ENCODE assay signal across 8 mouse cellular contexts in the genomic region with DNA sequence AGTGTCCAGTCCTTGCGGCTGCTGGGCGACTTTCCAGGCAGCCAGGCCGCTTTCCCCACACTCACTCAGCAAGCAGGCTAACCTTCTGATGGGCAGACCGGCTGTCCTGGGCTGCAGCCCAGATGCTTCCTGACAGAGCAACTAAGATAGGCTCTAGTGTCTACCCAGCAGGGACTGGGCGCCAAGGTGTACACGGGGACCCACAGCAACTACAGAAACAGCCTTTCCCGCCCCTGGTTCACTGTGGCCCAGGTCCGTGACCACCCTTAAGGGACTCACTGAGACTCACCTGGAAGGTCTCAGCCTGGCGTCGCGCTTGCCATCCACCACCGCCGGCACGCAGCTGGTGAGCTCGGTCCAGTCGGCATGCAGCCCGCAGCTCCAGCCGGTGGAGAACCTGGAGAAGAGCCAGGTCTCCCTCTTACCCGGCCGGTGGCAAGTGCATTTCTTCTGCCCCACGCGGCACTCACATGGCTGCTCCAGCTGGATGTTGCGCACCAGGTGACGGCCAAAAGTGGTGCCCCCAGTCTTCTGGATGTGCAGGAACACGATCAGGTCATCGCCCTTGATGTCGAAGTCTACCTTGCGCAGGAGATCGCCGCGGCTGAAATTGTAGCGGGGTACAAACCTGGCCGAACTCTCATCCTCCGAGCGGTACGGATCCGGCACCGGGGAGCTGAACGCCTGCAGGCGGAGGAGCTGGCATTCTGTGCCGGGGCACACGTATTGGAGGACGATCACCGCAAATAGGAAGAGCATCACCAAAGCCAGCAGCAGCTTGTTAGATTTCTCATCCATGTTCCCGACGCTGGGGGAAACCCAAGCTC. TPM values are rescaled to one million over a fixed set of nuclear protein-coding genes. Genes with fewer than 3 reads are reported as not detected.
DNase-seq lines count a peak whose midpoint lies in the region; ATAC-seq lines count a peak whose summit lies in the region.

No protein-coding gene starts in this region.

- peak overlapping the region; percentile 56 for H3K4me3 ChIP-seq in forebrain, embryonic 16.5 days (replicated peaks; ENCODE audit: low read length)
- H3K4me3 ChIP-seq in hindbrain, embryonic 16.5 days (ENCODE audit: low read length), result peak overlapping the region; percentile 57
- H3K4me3 ChIP-seq in limb, embryonic 11.5 days (ENCODE audit: low read depth, low read length), result peak overlapping the region; percentile 39
- H3K4me3 ChIP-seq in midbrain, embryonic 16.5 days (ENCODE audit: low read depth, low read length), result peak overlapping the region; percentile 53

- no peaks in the 10 kb centered on the region for H3K4me1 ChIP-seq in forebrain, embryonic 16.5 days (replicated peaks; ENCODE audit: control insufficient read depth, insufficient read depth, low read length)
- no peaks in the 10 kb centered on the region for H3K4me1 ChIP-seq in hindbrain, embryonic 16.5 days (ENCODE audit: control insufficient read depth, insufficient read depth, low read depth, low read length)
- H3K4me1 ChIP-seq in limb, embryonic 11.5 days (ENCODE audit: control insufficient read depth, insufficient read depth, low read length), result no peaks in the 10 kb centered on the region
- H3K4me1 ChIP-seq in midbrain, embryonic 16.5 days (ENCODE audit: control insufficient read depth, insufficient read depth, low read length), result no peaks in the 10 kb centered on the region

- H3K9ac ChIP-seq in forebrain, embryonic 16.5 days (replicated peaks; ENCODE audit: low read depth, low read length), result peak overlapping the region; percentile 59
- H3K9ac ChIP-seq in hindbrain, embryonic 16.5 days (ENCODE audit: low read depth, low read length), result peak overlapping the region; percentile 64
- H3K9ac ChIP-seq in limb, embryonic 11.5 days (ENCODE audit: low read length), result peak overlapping the region; percentile 69; the same call in 1 of the 2 replicates
- peak overlapping the region; percentile 65 for H3K9ac ChIP-seq in midbrain, embryonic 16.5 days (ENCODE audit: low read depth, low read length)

- no peaks in the 10 kb centered on the region for H3K9me3 ChIP-seq in forebrain, embryonic 16.5 days (ENCODE audit: control insufficient read depth, low read length)
- no peaks in the 10 kb centered on the region for H3K9me3 ChIP-seq in hindbrain, embryonic 16.5 days (ENCODE audit: control insufficient read depth, low read length)
- H3K9me3 ChIP-seq in limb, embryonic 11.5 days (ENCODE audit: control insufficient read depth, low read length), result no peaks in the 10 kb centered on the region
- H3K9me3 ChIP-seq in midbrain, embryonic 16.5 days (replicated peaks; ENCODE audit: control insufficient read depth, low read length, poor library complexity, severe bottlenecking), result no peaks in the 10 kb centered on the region

- DNase-seq in kidney, adult 18-20 months, result peak; percentile 18
- DNase-seq in kidney, adult 11 months, result no peak
- peak; percentile 53 to 59 for DNase-seq in cerebellum, adult 18-20 months
- DNase-seq in limb, embryonic 11.5 days (ENCODE audit: low spot score), result peak; percentile 46
- DNase-seq in spleen, adult 18-20 months, result no peak

- 23% methylated on average over 46 of the region's 46 CpGs for WGBS in forebrain, embryonic 16.5 days
- 25% methylated on average over 46 of the region's 46 CpGs for WGBS in hindbrain, embryonic 16.5 days
- 23% methylated on average over 46 of the region's 46 CpGs for WGBS in limb, embryonic 11.5 days
- WGBS in midbrain, embryonic 16.5 days, result 21% methylated on average over 45 of the region's 46 CpGs

- H3K27me3 ChIP-seq in forebrain, embryonic 16.5 days (replicated peaks; ENCODE audit: control insufficient read depth, insufficient read depth, low read length), result no peaks in the 10 kb centered on the region
- no peaks in the 10 kb centered on the region; the same call in 1 of the 2 replicates for H3K27me3 ChIP-seq in hindbrain, embryonic 16.5 days (replicated peaks; ENCODE audit: control insufficient read depth, insufficient read depth, low read length)
- H3K27me3 ChIP-seq in limb, embryonic 11.5 days (ENCODE audit: control insufficient read depth, insufficient read depth, low read length), result peaks cover 15% of the 10 kb centered on the region; the same call in 1 of the 2 replicates
- no peaks in the 10 kb centered on the region; the same call in none of the 2 replicates for H3K27me3 ChIP-seq in midbrain, embryonic 16.5 days (ENCODE audit: control insufficient read depth, insufficient read depth, low read depth, low read length)

- no peak overlapping the region for H3K27ac ChIP-seq in forebrain, embryonic 16.5 days (ENCODE audit: low read length)
- H3K27ac ChIP-seq in hindbrain, embryonic 16.5 days (ENCODE audit: low read depth, low read length), result 0 out of 2 replicates have a peak overlapping the region, but pooled peaks have one; percentile 12
- no peak overlapping the region for H3K27ac ChIP-seq in limb, embryonic 11.5 days (replicated peaks; ENCODE audit: low read depth, low read length)
- peak overlapping the region; percentile 63; the same call in 1 of the 2 replicates for H3K27ac ChIP-seq in midbrain, embryonic 16.5 days (ENCODE audit: low read length)

- peak; percentile 66 for ATAC-seq in forebrain, embryonic 16.5 days
- ATAC-seq in hindbrain, embryonic 16.5 days, result peak; percentile 50
- no peak for ATAC-seq in limb, embryonic 11.5 days (ENCODE audit: insufficient number of reproducible peaks, low FRiP score, low TSS enrichment, low read depth)
- ATAC-seq in midbrain, embryonic 16.5 days, result peak; percentile 63

- peak overlapping the region; percentile 79 for H3K4me2 ChIP-seq in forebrain, embryonic 16.5 days (ENCODE audit: low read length)
- H3K4me2 ChIP-seq in hindbrain, embryonic 16.5 days (ENCODE audit: low read length), result peak overlapping the region; percentile 81
- H3K4me2 ChIP-seq in limb, embryonic 11.5 days (ENCODE audit: low read depth, severe bottlenecking), result peak overlapping the region; percentile 76
- peak overlapping the region; percentile 81 for H3K4me2 ChIP-seq in midbrain, embryonic 16.5 days (ENCODE audit: low read length)

- no peaks in the 10 kb centered on the region for H3K36me3 ChIP-seq in forebrain, embryonic 16.5 days (ENCODE audit: control insufficient read depth, insufficient read depth)
- no peaks in the 10 kb centered on the region for H3K36me3 ChIP-seq in hindbrain, embryonic 16.5 days (ENCODE audit: control insufficient read depth, insufficient read depth, low read length)
- no peaks in the 10 kb centered on the region for H3K36me3 ChIP-seq in limb, embryonic 11.5 days (ENCODE audit: control insufficient read depth, insufficient read depth, low read length)
- H3K36me3 ChIP-seq in midbrain, embryonic 16.5 days (ENCODE audit: control insufficient read depth, insufficient read depth, low read length), result no peaks in the 10 kb centered on the region

RNA-seq across cellular contexts. Expression of a gene that starts 1.8 kb away (rescaled TPM):
- 58.7 and 67.2 TPM in 2 replicates for polyA plus RNA-seq in forebrain, embryonic 16.5 days (2015; fragmentation: Nextera tagmentation; extraction: Ambion mirVana)
- 49.7 and 52.1 TPM in 2 replicates for polyA plus RNA-seq in hindbrain, embryonic 16.5 days (2015; fragmentation: Nextera tagmentation; extraction: Ambion mirVana)
- polyA plus RNA-seq in limb, embryonic 11.5 days (2014; fragmentation: Nextera tagmentation; extraction: Ambion mirVana), result 28.7 and 30.1 TPM in 2 replicates
- 31.1 and 34.1 TPM in 2 replicates for polyA plus RNA-seq in midbrain, embryonic 16.5 days (2015; fragmentation: Nextera tagmentation; extraction: Ambion mirVana)

Comparison
In these comparisons a context has a peak if more than half of its experiments do, and no peak if none do; other contexts are left out.
1. DNase-seq: peak in kidney, adult 18-20 months (single experiment), cerebellum, adult 18-20 months (2 of 2) and limb, embryonic 11.5 days (single experiment); none in kidney, adult 11 months (single experiment) and spleen, adult 18-20 months (0 of 2).
2. H3K27ac ChIP-seq: peak in hindbrain, embryonic 16.5 days (single experiment) and midbrain, embryonic 16.5 days (single experiment); none in forebrain, embryonic 16.5 days (single experiment) and limb, embryonic 11.5 days (single experiment).
3. Peak in every context shown above with its lines, with median percentiles within 50 percentile points of each other: H3K4me2 ChIP-seq, H3K4me3 ChIP-seq and H3K9ac ChIP-seq.